Mouse (Mus musculus) neural tube, embryonic 14.5 days (tissue): ENCODE data around the gene Mnt. TPM values are rescaled to one million over a fixed set of nuclear protein-coding genes. Genes with fewer than 3 reads are reported as not detected.

ENCODE experiments used
- ATAC-seq: fragments of 200-750 bp; cut with Nextera tagmentation; 2 replicates; pipeline ENCODE4 v1.8.0; 2017; ENCODE audit warnings: low read depth, mild to moderate bottlenecking, moderate TSS enrichment, moderate library complexity
- H3K27ac ChIP-seq: fragments of 300-500 bp; sonication (generic); 2 replicates; pipeline ENCODE4 v1.5.1; 2014; ENCODE audit warnings: low read depth, mild to moderate bottlenecking, control low read depth, low read length, moderate library complexity, mixed read lengths
- H3K27me3 ChIP-seq: fragments of 300-500 bp; sonication (generic); 2 replicates; pipeline ENCODE4 v1.6.1; 2014; ENCODE audit warnings: low read length; ENCODE audit not compliant: control insufficient read depth, insufficient read depth
- H3K36me3 ChIP-seq: fragments of 300-500 bp; sonication (generic); 2 replicates; pipeline ENCODE4 v1.6.1; 2014; ENCODE audit warnings: low read length, mixed read lengths; ENCODE audit not compliant: control insufficient read depth, insufficient read depth
- H3K4me1 ChIP-seq: fragments of 300-500 bp; sonication (generic); 2 replicates; pipeline ENCODE4 v1.6.1; 2014; ENCODE audit warnings: low read length; ENCODE audit not compliant: control insufficient read depth, insufficient read depth
- H3K4me2 ChIP-seq: fragments of 300-500 bp; sonication (generic); 2 replicates; pipeline ENCODE4 v1.6.1; 2014; ENCODE audit warnings: mild to moderate bottlenecking, low read depth, low read length, control low read depth
- H3K4me3 ChIP-seq: fragments of 300-500 bp; sonication (generic); 2 replicates; pipeline ENCODE4 v1.5.1; 2014; ENCODE audit warnings: low read depth, low read length, control low read depth, mixed read lengths
- H3K9ac ChIP-seq: fragments of 300-500 bp; sonication (generic); replicated peaks from 2 replicates; pipeline ENCODE4 v1.6.1; 2014; ENCODE audit warnings: low read depth, mild to moderate bottlenecking, control low read depth, low read length, mixed read lengths
- H3K9me3 ChIP-seq: fragments of 300-500 bp; sonication (generic); 2 replicates; pipeline ENCODE4 v1.6.1; 2016; ENCODE audit warnings: low read length; ENCODE audit not compliant: control insufficient read depth
- WGBS: fragments of 180-500 bp; shearing (Covaris S2); extraction: QIAGEN DNeasy Blood & Tissue Kit; methylation state at CpG from one replicate; pipeline ENCODE4 v1.1.7; 2014; 5-methylcytosine and 5-hydroxymethylcytosine counted together
- polyA plus RNA-seq: library from polyadenylated mRNA; unstranded; fragments of >200 nt; fragmentation: Nextera tagmentation; extraction: Ambion mirVana; gene quantifications from 2 replicates; pipeline ENCODE4 v1.2.1, GENCODE M21; 2014

The Mnt gene
- polyA plus RNA-seq, 1 experiment from 2014 or later: 7.6 TPM

GRCm38 (mm10) chr11:74811538-74811937 is 19.2 kb upstream of the Mnt start:
- WGBS: 66% methylated on average over 5 of the region's 5 CpGs
- peaks cover under 1% of the 10 kb centered on the region; the same call in 1 of the 2 replicates for H3K36me3 ChIP-seq
- H3K27me3 ChIP-seq: no peaks in the 10 kb centered on the region
- H3K4me2 ChIP-seq: no peak overlapping the region
- no peaks in the 10 kb centered on the region for H3K4me1 ChIP-seq
- no peak overlapping the region for H3K9ac ChIP-seq
- H3K27ac ChIP-seq: no peak overlapping the region
- no peak overlapping the region for H3K4me3 ChIP-seq
- no peak for ATAC-seq
- H3K9me3 ChIP-seq: no peaks in the 10 kb centered on the region

GRCm38 (mm10) chr11:74815795-74816194 is 14.9 kb upstream of the Mnt start:
- Histone ChIP-seq H3K4me1 (no peaks in the 10 kb centered on the region), H3K4me2 (no peak overlapping the region), H3K27me3 (no peaks in the 10 kb centered on the region), H3K4me3 (no peak overlapping the region), H3K27ac (no peak overlapping the region), H3K9ac (no peak overlapping the region), H3K36me3 (peaks cover 16% of the 10 kb centered on the region), H3K9me3 (no peaks in the 10 kb centered on the region)
- ATAC-seq: no peak

- no peak overlapping the region for H3K27ac ChIP-seq
- ATAC-seq: no peak
- 79% methylated on average over 1 of the region's 1 CpGs for WGBS
- H3K4me3 ChIP-seq: no peak overlapping the region
- no peaks in the 10 kb centered on the region for H3K9me3 ChIP-seq
- no peaks in the 10 kb centered on the region for H3K4me1 ChIP-seq
- no peak overlapping the region for H3K9ac ChIP-seq
- H3K4me2 ChIP-seq: no peak overlapping the region
- no peaks in the 10 kb centered on the region for H3K27me3 ChIP-seq
- peaks cover 16% of the 10 kb centered on the region for H3K36me3 ChIP-seq
These were observed 9.8 kb upstream of the Mnt start for GRCm38 (mm10) chr11:74820921-74821320.

- ATAC-seq: no peak
These were observed 9.3 kb upstream of the Mnt start for GRCm38 (mm10) chr11:74821463-74821862.

GRCm38 (mm10) chr11:74822746-74823440 is 7.8 kb upstream of the Mnt start:
- Histone ChIP-seq H3K4me3 (no peak overlapping the region), H3K9ac (no peak overlapping the region), H3K4me2 (no peak overlapping the region), H3K27ac (no peak overlapping the region), H3K36me3 (peaks cover 5% of the 10 kb centered on the region; the same call in 1 of the 2 replicates), H3K27me3 (no peaks in the 10 kb centered on the region), H3K9me3 (no peaks in the 10 kb centered on the region), H3K4me1 (no peaks in the 10 kb centered on the region)
- ATAC-seq: no peak
- 85% methylated on average over 7 of the region's 7 CpGs for WGBS

More at GRCm38 (mm10) chr11:74821463-74821862, 9.3 kb upstream of the Mnt start:
- H3K27me3 ChIP-seq: no peaks in the 10 kb centered on the region
- H3K4me2 ChIP-seq: no peak overlapping the region
- no peak overlapping the region for H3K4me3 ChIP-seq
- H3K4me1 ChIP-seq: no peaks in the 10 kb centered on the region
- H3K27ac ChIP-seq: no peak overlapping the region
- H3K9me3 ChIP-seq: no peaks in the 10 kb centered on the region
- no peak overlapping the region for H3K9ac ChIP-seq
- H3K36me3 ChIP-seq: peaks cover 16% of the 10 kb centered on the region
- WGBS: 33% methylated on average over 1 of the region's 1 CpGs

GRCm38 (mm10) chr11:74826151-74826550 is 4.6 kb upstream of the Mnt start:
- 62% methylated on average over 7 of the region's 7 CpGs for WGBS
- H3K4me2 ChIP-seq: no peak overlapping the region
- no peak overlapping the region for H3K4me3 ChIP-seq
- H3K4me1 ChIP-seq: peaks cover 5% of the 10 kb centered on the region; the same call in 1 of the 2 replicates
- no peak overlapping the region for H3K9ac ChIP-seq
- no peaks in the 10 kb centered on the region for H3K36me3 ChIP-seq
- no peak for ATAC-seq
- no peaks in the 10 kb centered on the region for H3K9me3 ChIP-seq
- H3K27me3 ChIP-seq: no peaks in the 10 kb centered on the region
- H3K27ac ChIP-seq: no peak overlapping the region

- H3K9me3 ChIP-seq: no peaks in the 10 kb centered on the region
- no peak for ATAC-seq
- no peak overlapping the region for H3K9ac ChIP-seq
- H3K4me1 ChIP-seq: peaks cover 5% of the 10 kb centered on the region; the same call in 1 of the 2 replicates
- no peak overlapping the region for H3K4me2 ChIP-seq
- H3K36me3 ChIP-seq: no peaks in the 10 kb centered on the region
- no peak overlapping the region for H3K27ac ChIP-seq
- H3K4me3 ChIP-seq: no peak overlapping the region
- WGBS: 91% methylated on average over 5 of the region's 5 CpGs
- no peaks in the 10 kb centered on the region for H3K27me3 ChIP-seq
These were observed 4.0 kb upstream of the Mnt start for GRCm38 (mm10) chr11:74826702-74827101.

GRCm38 (mm10) chr11:74827791-74828403 is 2.8 kb upstream of the Mnt start:
- Histone ChIP-seq H3K4me3 (no peak overlapping the region), H3K27me3 (no peaks in the 10 kb centered on the region), H3K9ac (no peak overlapping the region), H3K27ac (no peak overlapping the region), H3K4me2 (no peak overlapping the region), H3K36me3 (no peaks in the 10 kb centered on the region), H3K9me3 (no peaks in the 10 kb centered on the region), H3K4me1 (peaks cover 11% of the 10 kb centered on the region)
- 73% methylated on average over 7 of the region's 7 CpGs for WGBS
- no peak for ATAC-seq

- H3K27me3 ChIP-seq: no peaks in the 10 kb centered on the region
- peaks cover 17% of the 10 kb centered on the region for H3K4me1 ChIP-seq
- H3K9ac ChIP-seq: no peak overlapping the region
- no peak overlapping the region for H3K4me2 ChIP-seq
- 31% methylated on average over 2 of the region's 2 CpGs for WGBS
- H3K9me3 ChIP-seq: no peaks in the 10 kb centered on the region
- H3K4me3 ChIP-seq: no peak overlapping the region
- no peaks in the 10 kb centered on the region for H3K36me3 ChIP-seq
- no peak for ATAC-seq
- no peak overlapping the region for H3K27ac ChIP-seq
These were observed 2.3 kb upstream of the Mnt start for GRCm38 (mm10) chr11:74828404-74828931.
